Mouse (Mus musculus) myocyte (in vitro differentiated cells): ENCODE measurements around the gene Noxa1.

Experiments
- E2F4 ChIP-seq: IDR thresholded peaks from one replicate; pipeline ENCODE4 v1.6.1; 2011; ENCODE audit warnings: mild to moderate bottlenecking, control low read depth, moderate library complexity; ENCODE audit not compliant: insufficient read depth
- MAX ChIP-seq: IDR thresholded peaks from one replicate; pipeline ENCODE4 v1.6.1; 2011; ENCODE audit warnings: low read depth, mild to moderate bottlenecking, control low read depth
- POLR2A ChIP-seq: IDR thresholded peaks from one replicate; pipeline ENCODE4 v1.6.1; 2011; ENCODE audit warnings: low read depth, mild to moderate bottlenecking, control low read depth, moderate library complexity; ENCODE audit not compliant: insufficient read length
- TCF12 ChIP-seq: IDR thresholded peaks from one replicate; pipeline ENCODE4 v1.6.1; 2011; ENCODE audit warnings: mild to moderate bottlenecking, control low read depth; ENCODE audit not compliant: poor library complexity, insufficient read depth, severe bottlenecking
- TCF3 ChIP-seq: IDR thresholded peaks from one replicate; pipeline ENCODE4 v1.6.1; 2011; ENCODE audit warnings: low read depth, control low read depth; ENCODE audit not compliant: insufficient read length

DNA sequence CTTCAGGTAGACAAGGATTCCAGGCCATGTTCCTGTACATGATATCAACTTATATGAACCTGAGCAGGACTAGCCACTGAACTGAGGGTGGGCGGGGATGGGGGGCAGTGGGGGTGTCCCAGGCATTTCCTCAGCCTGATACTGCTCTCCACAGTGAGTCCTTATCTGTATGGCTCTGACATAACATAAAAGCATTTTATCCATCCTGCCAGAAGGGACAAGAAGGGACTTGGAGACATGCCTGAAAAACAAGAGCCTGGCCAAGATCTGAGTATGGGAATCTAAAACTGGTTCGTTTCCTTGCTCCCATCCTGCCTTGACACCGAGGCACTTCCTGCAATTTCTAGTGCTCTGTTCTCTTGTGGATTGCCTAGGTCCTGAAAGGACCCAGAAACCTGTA lies 11.1 kb upstream of the Noxa1 start:
- no peak for TF ChIP-seq POLR2A
- no peak for TF ChIP-seq TCF12
- TF ChIP-seq TCF3: no peak
- TF ChIP-seq MAX: no peak
- no peak for TF ChIP-seq E2F4
